Mouse (Mus musculus) kidney, postnatal 10 days (tissue): ENCODE results near the gene Camk1d.

Source experiments
- DNase-seq: peaks from one replicate; pipeline ENCODE4 v3.0.0; 2021; ENCODE audit warnings: mixed read lengths

Camk1d gene

GRCm38 (mm10) chr2:5458075-5458494 is 256.2 kb downstream of the Camk1d start:
- no peak for DNase-seq

GRCm38 (mm10) chr2:5456108-5456507 is 258.2 kb downstream of the Camk1d start:
- no peak for DNase-seq

- peak; percentile 33 for DNase-seq
Observed at GRCm38 (mm10) chr2:5454830-5455229, 259.5 kb downstream of the Camk1d start.

- no peak for DNase-seq
Observed at GRCm38 (mm10) chr2:5451654-5452053, 262.7 kb downstream of the Camk1d start.

GRCm38 (mm10) chr2:5445357-5445756 is 269.0 kb downstream of the Camk1d start:
- no peak for DNase-seq

GRCm38 (mm10) chr2:5437690-5438089 is 276.6 kb downstream of the Camk1d start:
- DNase-seq = no peak

- no peak for DNase-seq
Observed at GRCm38 (mm10) chr2:5435587-5436253, 278.6 kb downstream of the Camk1d start.

- DNase-seq = no peak
Observed at GRCm38 (mm10) chr2:5431309-5431708, 283.0 kb downstream of the Camk1d start.

GRCm38 (mm10) chr2:5429921-5430320 is 284.4 kb downstream of the Camk1d start:
- DNase-seq = no peak

GRCm38 (mm10) chr2:5426110-5426509 is 288.2 kb downstream of the Camk1d start:
- DNase-seq = no peak

- no peak for DNase-seq
Observed at GRCm38 (mm10) chr2:5425612-5426011, 288.7 kb downstream of the Camk1d start.

- DNase-seq = peak; percentile 64
Observed at GRCm38 (mm10) chr2:5420621-5421196, 293.6 kb downstream of the Camk1d start.

- no peak for DNase-seq
Observed at GRCm38 (mm10) chr2:5418802-5419201, 295.5 kb downstream of the Camk1d start.

GRCm38 (mm10) chr2:5417158-5418032 is 296.9 kb downstream of the Camk1d start:
- peak; percentile 52 for DNase-seq

- DNase-seq = no peak
Observed at GRCm38 (mm10) chr2:5411774-5412173, 302.5 kb downstream of the Camk1d start.

- no peak for DNase-seq
Observed at GRCm38 (mm10) chr2:5403850-5404249, 310.5 kb downstream of the Camk1d start.

- no peak for DNase-seq
Observed at GRCm38 (mm10) chr2:5402036-5402435, 312.3 kb downstream of the Camk1d start.

- DNase-seq = no peak
Observed at GRCm38 (mm10) chr2:5398505-5398904, 315.8 kb downstream of the Camk1d start.

GRCm38 (mm10) chr2:5398043-5398442 is 316.3 kb downstream of the Camk1d start:
- no peak for DNase-seq

GRCm38 (mm10) chr2:5397468-5397867 is 316.8 kb downstream of the Camk1d start:
- DNase-seq = no peak

- DNase-seq = peak; percentile 14
Observed at GRCm38 (mm10) chr2:5396415-5396814, 317.9 kb downstream of the Camk1d start.

- no peak for DNase-seq
Observed at GRCm38 (mm10) chr2:5395873-5396272, 318.4 kb downstream of the Camk1d start.

- DNase-seq = no peak
Observed at GRCm38 (mm10) chr2:5392921-5393320, 321.4 kb downstream of the Camk1d start.

- no peak for DNase-seq
Observed at GRCm38 (mm10) chr2:5392470-5392869, 321.8 kb downstream of the Camk1d start.
